Mouse (Mus musculus): ENCODE measurements at regions not wholly inside any gene's neighbourhood (a gene's known extent, or its start where the extent isn't known, plus 50 kb on each side); places are given as distances from the start of the nearest gene placed in this dataset.

GRCm38 (mm10) chr3:17790816-17791215 lies 157.4 kb upstream of the Cypt12 start:
- ATAC-seq (ENCODE audit: insufficient read depth): no peak
- peaks cover 93% of the 10 kb centered on the region for H3K27me3 ChIP-seq (ENCODE audit: insufficient read depth, low read length)
- WGBS: 3% methylated on average over 12 of the region's 12 CpGs
- no peaks in the 10 kb centered on the region for H3K9me3 ChIP-seq (ENCODE audit: low read depth, low read length)
- 0 out of 2 replicates have a peak, but pooled peaks cover 4% of the 10 kb centered on the region for H3K4me1 ChIP-seq (ENCODE audit: insufficient read depth)
- no peak overlapping the region for H3K4me2 ChIP-seq
- TF ChIP-seq CTCF (IDR thresholded peaks at IDR 0.05; ENCODE audit: low read depth): no peak
- H3K27ac ChIP-seq (ENCODE audit: low read depth): no peak overlapping the region
- DNase-seq: no peak
- no peaks in the 10 kb centered on the region for H3K36me3 ChIP-seq (ENCODE audit: insufficient read depth)
- no peak overlapping the region for H3K4me3 ChIP-seq (ENCODE audit: low read depth, low read length)
- H3K9ac ChIP-seq: no peak overlapping the region

- ATAC-seq (ENCODE audit: insufficient read depth): no peak
- no peak overlapping the region for H3K9ac ChIP-seq
- H3K4me3 ChIP-seq (ENCODE audit: low read depth, low read length): no peak overlapping the region
- no peak for TF ChIP-seq CTCF (IDR thresholded peaks at IDR 0.05; ENCODE audit: low read depth)
- H3K27me3 ChIP-seq (ENCODE audit: insufficient read depth, low read length): peaks cover 93% of the 10 kb centered on the region
- no peak overlapping the region for H3K27ac ChIP-seq (ENCODE audit: low read depth)
- no peaks in the 10 kb centered on the region for H3K36me3 ChIP-seq (ENCODE audit: insufficient read depth)
- H3K9me3 ChIP-seq (ENCODE audit: low read depth, low read length): no peaks in the 10 kb centered on the region
- DNase-seq: peak; percentile 32
- H3K4me2 ChIP-seq: no peak overlapping the region
- 16% methylated on average over 8 of the region's 8 CpGs for WGBS
- 0 out of 2 replicates have a peak, but pooled peaks cover under 1% of the 10 kb centered on the region for H3K4me1 ChIP-seq (ENCODE audit: insufficient read depth)
These were observed 156.6 kb upstream of the Cypt12 start for GRCm38 (mm10) chr3:17791381-17792320.

- H3K9ac ChIP-seq: no peak overlapping the region
- no peak overlapping the region for H3K4me3 ChIP-seq (ENCODE audit: low read depth, low read length)
- ATAC-seq (ENCODE audit: insufficient read depth) (no peak), DNase-seq (no peak)
- no peak overlapping the region for H3K27ac ChIP-seq (ENCODE audit: low read depth)
- WGBS: 30% methylated on average over 2 of the region's 2 CpGs
- no peaks in the 10 kb centered on the region for H3K4me1 ChIP-seq (ENCODE audit: insufficient read depth)
- no peak for TF ChIP-seq CTCF (IDR thresholded peaks at IDR 0.05; ENCODE audit: low read depth)
- no peak overlapping the region for H3K4me2 ChIP-seq
- H3K9me3 ChIP-seq (ENCODE audit: low read depth, low read length): no peaks in the 10 kb centered on the region
- H3K27me3 ChIP-seq (ENCODE audit: insufficient read depth, low read length): peaks cover 88% of the 10 kb centered on the region
- no peaks in the 10 kb centered on the region for H3K36me3 ChIP-seq (ENCODE audit: insufficient read depth)
These were observed 155.6 kb upstream of the Cypt12 start for GRCm38 (mm10) chr3:17792537-17793039.

GRCm38 (mm10) chr3:17793646-17794250 lies 154.5 kb upstream of the Cypt12 start:
- Histone ChIP-seq H3K4me3 (ENCODE audit: low read depth, low read length) (no peak overlapping the region; the same call in 1 of the 2 replicates), H3K27me3 (ENCODE audit: insufficient read depth, low read length) (peaks cover 80% of the 10 kb centered on the region), H3K9ac (no peak overlapping the region), H3K36me3 (ENCODE audit: insufficient read depth) (no peaks in the 10 kb centered on the region), H3K27ac (ENCODE audit: low read depth) (no peak overlapping the region), H3K4me1 (ENCODE audit: insufficient read depth) (no peaks in the 10 kb centered on the region), H3K4me2 (0 out of 2 replicates have a peak overlapping the region, but pooled peaks have one; percentile 15), H3K9me3 (ENCODE audit: low read depth, low read length) (no peaks in the 10 kb centered on the region)
- DNase-seq: no peak
- WGBS: 0% methylated on average over 24 of the region's 24 CpGs
- no peak for ATAC-seq (ENCODE audit: insufficient read depth)
- TF ChIP-seq CTCF (IDR thresholded peaks at IDR 0.05; ENCODE audit: low read depth): no peak

GRCm38 (mm10) chr3:17794251-17795061 lies 153.8 kb upstream of the Cypt12 start:
- no peak for TF ChIP-seq CTCF (IDR thresholded peaks at IDR 0.05; ENCODE audit: low read depth)
- DNase-seq (no peak), ATAC-seq (ENCODE audit: insufficient read depth) (no peak)
- Histone ChIP-seq H3K4me2 (peak overlapping the region; percentile 29), H3K4me1 (ENCODE audit: insufficient read depth) (no peaks in the 10 kb centered on the region), H3K27me3 (ENCODE audit: insufficient read depth, low read length) (peaks cover 73% of the 10 kb centered on the region), H3K9ac (no peak overlapping the region), H3K4me3 (ENCODE audit: low read depth, low read length) (peak overlapping the region; percentile 5), H3K36me3 (ENCODE audit: insufficient read depth) (no peaks in the 10 kb centered on the region), H3K27ac (ENCODE audit: low read depth) (no peak overlapping the region), H3K9me3 (ENCODE audit: low read depth, low read length) (no peaks in the 10 kb centered on the region)
- under 1% methylated on average over 46 of the region's 46 CpGs for WGBS

GRCm38 (mm10) chr3:17795271-17796260 lies 152.6 kb upstream of the Cypt12 start:
- H3K27me3 ChIP-seq (ENCODE audit: insufficient read depth, low read length): peaks cover 64% of the 10 kb centered on the region
- no peaks in the 10 kb centered on the region for H3K4me1 ChIP-seq (ENCODE audit: insufficient read depth)
- DNase-seq (no peak), ATAC-seq (ENCODE audit: insufficient read depth) (no peak)
- H3K4me3 ChIP-seq (ENCODE audit: low read depth, low read length): no peak overlapping the region
- H3K36me3 ChIP-seq (ENCODE audit: insufficient read depth): no peaks in the 10 kb centered on the region
- WGBS: 4% methylated on average over 24 of the region's 24 CpGs
- no peak overlapping the region for H3K27ac ChIP-seq (ENCODE audit: low read depth)
- no peak overlapping the region for H3K4me2 ChIP-seq
- no peaks in the 10 kb centered on the region for H3K9me3 ChIP-seq (ENCODE audit: low read depth, low read length)
- H3K9ac ChIP-seq: no peak overlapping the region
- TF ChIP-seq CTCF (IDR thresholded peaks at IDR 0.05; ENCODE audit: low read depth): no peak
